Mouse (Mus musculus) CD8-positive naive resting alpha-beta T cell, adult 57 days (primary cell): ENCODE results near the gene Zfp185. TPM values are rescaled to one million over a fixed set of nuclear protein-coding genes. Genes with fewer than 3 reads are reported as not detected.

Experiments
- total RNA-seq: library from RNA; stranded (reverse); gene quantifications from one replicate; pipeline ENCODE4 v1.2.4, GENCODE M21; 2023

Zfp185 gene
- total RNA-seq: 0.64 TPM

DNA sequence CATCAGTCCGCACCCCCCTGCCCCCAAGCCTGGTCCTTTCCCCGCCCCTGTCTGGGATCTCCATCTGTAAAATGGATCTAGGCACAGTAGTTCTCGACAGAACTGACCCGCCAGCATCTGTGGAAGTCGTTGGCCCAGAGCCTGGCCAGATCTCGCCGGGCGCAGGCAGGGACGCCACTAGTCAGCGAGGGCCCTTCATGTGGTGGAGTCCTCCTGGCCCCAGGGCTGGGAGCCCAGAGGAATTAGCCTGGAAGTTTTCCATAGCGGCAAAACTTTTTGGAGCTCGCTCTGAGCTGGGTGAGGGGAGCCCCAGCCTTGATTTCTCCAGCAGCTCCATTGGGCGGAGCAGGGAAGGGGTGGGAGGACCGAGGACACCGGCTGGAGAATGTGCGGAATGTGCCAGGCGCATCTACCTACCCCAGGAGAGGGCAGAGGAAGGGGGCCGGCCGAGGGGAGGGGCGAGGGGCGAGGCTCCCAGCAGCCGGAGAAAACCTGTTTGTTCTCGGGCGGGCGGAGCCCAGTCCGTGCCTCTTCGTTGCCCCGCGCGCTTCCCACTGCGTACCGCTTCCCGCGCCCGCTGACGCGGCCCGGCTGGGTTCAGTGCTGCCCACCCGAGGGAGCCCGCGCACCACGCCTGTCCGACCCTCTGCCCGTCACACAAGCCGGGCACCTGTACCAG is at the start of gene Zfp185:
Gene Zfp185, plus strand, starts transcription at position 499 of the 679 bp plus-strand sequence.

DNA sequence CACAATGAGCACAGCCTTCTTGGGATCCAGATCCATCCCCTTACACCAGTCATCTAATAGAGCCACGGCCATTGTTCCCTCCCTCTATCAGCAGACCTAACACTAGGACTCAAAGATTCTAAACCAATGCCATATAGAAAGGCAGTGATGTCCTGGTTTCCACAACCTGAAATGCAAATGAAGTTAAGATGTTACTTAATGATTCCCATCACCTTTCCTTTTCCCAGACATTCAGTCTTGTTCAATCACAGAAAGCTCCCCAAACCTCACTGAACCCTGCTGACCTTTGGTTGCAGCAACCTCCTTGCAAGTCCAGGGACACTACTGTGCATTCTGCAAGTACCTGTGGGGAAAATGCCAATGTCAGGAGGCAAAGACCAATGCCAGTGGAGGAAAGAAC is 49.9 kb downstream of the Zfp185 start, which contains the start of gene Pnma5:
Gene Pnma5, minus strand, starts transcription at position 101 of the 400 bp plus-strand sequence.

DNA sequence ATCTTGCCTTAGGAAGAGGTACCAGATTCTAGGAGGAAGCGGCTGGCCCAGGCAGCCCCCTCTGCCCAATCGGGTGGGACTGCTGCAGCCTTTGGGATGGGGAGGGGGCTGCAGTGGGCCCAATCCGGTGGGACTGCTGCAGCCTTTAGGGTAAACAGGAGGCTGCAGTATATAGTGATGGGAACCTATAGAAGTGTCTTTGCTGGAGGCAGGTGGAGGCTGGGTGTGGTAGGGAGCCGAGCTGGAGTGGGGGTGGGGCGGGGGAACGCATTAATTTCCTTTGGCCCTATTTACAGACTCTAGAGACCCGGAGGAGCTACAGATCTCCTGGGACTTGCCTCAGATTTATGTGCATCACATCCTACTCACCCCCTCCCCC is 77.3 kb downstream of the Zfp185 start, which contains the start of gene Pnma3:
Gene Pnma3, plus strand, starts transcription at position 373 of the 379 bp plus-strand sequence.

Other genes starting within 250 kb of the Zfp185 start
- gene Gabrq, start 162.2 kb upstream of the Zfp185 start, total RNA-seq: not detected
- gene Cetn2, start 68.9 kb upstream of the Zfp185 start, total RNA-seq: 35.6 TPM
- 13.9 TPM for gene Nsdhl, start 68.8 kb upstream of the Zfp185 start, total RNA-seq
- gene Pnma5, start 49.8 kb downstream of the Zfp185 start, total RNA-seq: 2.3 TPM
- gene Pnma3, start 77.4 kb downstream of the Zfp185 start, total RNA-seq: not detected
- 62.9 TPM for gene Xlr4a, start 95.1 kb downstream of the Zfp185 start, total RNA-seq
- gene Xlr3a, start 109.8 kb downstream of the Zfp185 start, total RNA-seq: 2.2 TPM
- 1.3 TPM for gene Gm14685, start 129.7 kb downstream of the Zfp185 start, total RNA-seq
- gene Xlr5b, start 161.5 kb downstream of the Zfp185 start, total RNA-seq: not detected
- gene DXBay18, start 162.1 kb downstream of the Zfp185 start, total RNA-seq: 2.3 TPM
- gene Spin2d, start 189.7 kb downstream of the Zfp185 start, total RNA-seq: not detected
- gene Xlr3b, start 204.9 kb downstream of the Zfp185 start, total RNA-seq: 22.6 TPM
- 89.3 TPM for gene Xlr4b, start 227.0 kb downstream of the Zfp185 start, total RNA-seq
- gene F8a, start 241.0 kb downstream of the Zfp185 start, total RNA-seq: 13.8 TPM